Mouse (Mus musculus) heart, postnatal 0 days (tissue): ENCODE measurements around the gene Grin2a. TPM values are rescaled to one million over a fixed set of nuclear protein-coding genes. Genes with fewer than 3 reads are reported as not detected.

ENCODE experiments used
- ATAC-seq: fragments of 200-750 bp; cut with Nextera tagmentation; 2 replicates; pipeline ENCODE4 v1.8.0; 2017; ENCODE audit warnings: low read depth, moderate number of reproducible peaks, moderate library complexity; ENCODE audit not compliant: insufficient read depth
- DNase-seq: peaks from one replicate; pipeline ENCODE4 v3.0.0-alpha.2; 2016; ENCODE audit warnings: low spot score
- H3K27ac ChIP-seq: fragments of 300-500 bp; sonication (generic); 2 replicates; pipeline ENCODE4 v1.5.1; 2014; ENCODE audit warnings: low read depth, mild to moderate bottlenecking
- H3K27me3 ChIP-seq: fragments of 300-500 bp; sonication (generic); 2 replicates; pipeline ENCODE4 v1.6.1; 2014; ENCODE audit warnings: low read length, mixed read lengths; ENCODE audit not compliant: control insufficient read depth, insufficient read depth
- H3K36me3 ChIP-seq: fragments of 300-500 bp; sonication (generic); replicated peaks from 2 replicates; pipeline ENCODE4 v1.6.1; 2014; ENCODE audit warnings: low read length, mixed read lengths; ENCODE audit not compliant: control insufficient read depth, insufficient read depth
- H3K4me1 ChIP-seq: fragments of 300-500 bp; sonication (generic); 2 replicates; pipeline ENCODE4 v1.6.1; 2014; ENCODE audit warnings: antibody characterized with exemption; ENCODE audit not compliant: control insufficient read depth, insufficient read depth
- H3K4me2 ChIP-seq: fragments of 300-500 bp; sonication (generic); 2 replicates; pipeline ENCODE4 v1.6.1; 2014; ENCODE audit warnings: low read depth, mild to moderate bottlenecking, low read length, moderate library complexity
- H3K4me3 ChIP-seq: fragments of 300-500 bp; sonication (generic); 2 replicates; pipeline ENCODE4 v1.5.1; 2014; ENCODE audit warnings: low read depth, low read length
- H3K9ac ChIP-seq: fragments of 300-500 bp; sonication (generic); replicated peaks from 2 replicates; pipeline ENCODE4 v1.6.1; 2014; ENCODE audit warnings: low read depth, low read length, mixed read lengths
- H3K9me3 ChIP-seq: fragments of 300-500 bp; sonication (generic); replicated peaks from 2 replicates; pipeline ENCODE4 v1.6.1; 2016; ENCODE audit warnings: low read length; ENCODE audit not compliant: control insufficient read depth
- CTCF ChIP-seq: IDR thresholded peaks from 2 replicates; pipeline ENCODE4 v1.5.1; 2016; ENCODE audit warnings: antibody characterized with exemption, control low read depth, low read depth
- EP300 ChIP-seq: IDR thresholded peaks from 2 replicates; pipeline ENCODE4 v1.6.1; 2016; ENCODE audit warnings: antibody characterized with exemption, low read depth
- WGBS: fragments of 180-500 bp; shearing (Covaris S2); extraction: QIAGEN DNeasy Blood & Tissue Kit; methylation state at CpG from one replicate; pipeline ENCODE4 v1.1.7; 2014; 5-methylcytosine and 5-hydroxymethylcytosine counted together
- polyA plus RNA-seq: library from polyadenylated mRNA; unstranded; fragments of >200 nt; fragmentation: Nextera tagmentation; extraction: Ambion mirVana; gene quantifications from 2 replicates; pipeline ENCODE4 v1.2.1, GENCODE M21; 2015
- total RNA-seq: library from RNA; depleted of rRNA; stranded (reverse); fragments of >200 nt; gene quantifications from 2 replicates; pipeline ENCODE4 v1.2.3, GENCODE M21; 2014; ENCODE audit warnings: low replicate concordance

Grin2a gene
- total and polyA plus RNA-seq, 2 experiments from 2014 or later: 0.15 to 0.38 TPM

- Histone ChIP-seq H3K27ac (no peak overlapping the region), H3K9ac (no peak overlapping the region), H3K4me1 (no peaks in the 10 kb centered on the region), H3K27me3 (no peaks in the 10 kb centered on the region), H3K4me3 (no peak overlapping the region), H3K4me2 (no peak overlapping the region), H3K9me3 (no peaks in the 10 kb centered on the region), H3K36me3 (no peaks in the 10 kb centered on the region)
- no peak for TF ChIP-seq EP300
- no peak for TF ChIP-seq CTCF
- WGBS: 87% methylated on average over 2 of the region's 2 CpGs
- no peak for DNase-seq
- ATAC-seq: no peak
Observed at GRCm38 (mm10) chr16:9760347-9760746, 235.0 kb downstream of the Grin2a start.

- Histone ChIP-seq H3K4me1 (no peaks in the 10 kb centered on the region), H3K9me3 (no peaks in the 10 kb centered on the region), H3K27me3 (no peaks in the 10 kb centered on the region), H3K4me2 (no peak overlapping the region), H3K4me3 (no peak overlapping the region), H3K36me3 (no peaks in the 10 kb centered on the region), H3K27ac (no peak overlapping the region), H3K9ac (no peak overlapping the region)
- TF ChIP-seq CTCF (no peak), EP300 (no peak)
- ATAC-seq: no peak
- DNase-seq: no peak
- WGBS: 78% methylated on average over 8 of the region's 8 CpGs
Observed at GRCm38 (mm10) chr16:9756849-9757248, 238.5 kb downstream of the Grin2a start.

- WGBS: 74% methylated on average over 5 of the region's 5 CpGs
Observed at GRCm38 (mm10) chr16:9754061-9754460, 241.3 kb downstream of the Grin2a start.

GRCm38 (mm10) chr16:9753045-9753444, 242.3 kb downstream of the Grin2a start:
- H3K9ac ChIP-seq: no peak overlapping the region
- no peaks in the 10 kb centered on the region for H3K27me3 ChIP-seq
- TF ChIP-seq EP300: no peak
- TF ChIP-seq CTCF: no peak
- no peaks in the 10 kb centered on the region for H3K4me1 ChIP-seq
- DNase-seq (no peak), ATAC-seq (no peak)
- no peak overlapping the region for H3K27ac ChIP-seq
- H3K4me2 ChIP-seq: no peak overlapping the region
- WGBS: 88% methylated on average over 9 of the region's 9 CpGs
- no peaks in the 10 kb centered on the region for H3K36me3 ChIP-seq
- H3K9me3 ChIP-seq: no peaks in the 10 kb centered on the region
- no peak overlapping the region for H3K4me3 ChIP-seq

More at GRCm38 (mm10) chr16:9754061-9754460, 241.3 kb downstream of the Grin2a start:
- Histone ChIP-seq H3K36me3 (no peaks in the 10 kb centered on the region), H3K9ac (no peak overlapping the region), H3K27me3 (no peaks in the 10 kb centered on the region), H3K4me1 (no peaks in the 10 kb centered on the region), H3K9me3 (no peaks in the 10 kb centered on the region), H3K4me2 (no peak overlapping the region), H3K27ac (no peak overlapping the region), H3K4me3 (no peak overlapping the region)
- DNase-seq (no peak), ATAC-seq (no peak)
- TF ChIP-seq CTCF (no peak), EP300 (no peak)

- Histone ChIP-seq H3K36me3 (no peaks in the 10 kb centered on the region), H3K9me3 (no peaks in the 10 kb centered on the region), H3K4me2 (no peak overlapping the region), H3K9ac (no peak overlapping the region), H3K27me3 (no peaks in the 10 kb centered on the region), H3K4me3 (no peak overlapping the region), H3K27ac (no peak overlapping the region), H3K4me1 (no peaks in the 10 kb centered on the region)
- TF ChIP-seq EP300 (no peak), CTCF (no peak)
- ATAC-seq (no peak), DNase-seq (no peak)
- WGBS: 81% methylated on average over 8 of the region's 8 CpGs
Observed at GRCm38 (mm10) chr16:9752600-9752999, 242.8 kb downstream of the Grin2a start.

- H3K4me3 ChIP-seq: no peak overlapping the region
- H3K36me3 ChIP-seq: no peaks in the 10 kb centered on the region
- DNase-seq (no peak), ATAC-seq (no peak)
- no peak overlapping the region for H3K9ac ChIP-seq
- no peaks in the 10 kb centered on the region for H3K9me3 ChIP-seq
- no peaks in the 10 kb centered on the region for H3K4me1 ChIP-seq
- WGBS: 60% methylated on average over 11 of the region's 11 CpGs
- no peak overlapping the region for H3K27ac ChIP-seq
- H3K4me2 ChIP-seq: no peak overlapping the region
- TF ChIP-seq CTCF: no peak
- no peak for TF ChIP-seq EP300
- H3K27me3 ChIP-seq: no peaks in the 10 kb centered on the region
Observed at GRCm38 (mm10) chr16:9751045-9751569, 244.3 kb downstream of the Grin2a start.
